Mouse (Mus musculus) G1E (cell line): ENCODE measurements at regions not wholly inside any gene's neighbourhood (a gene's known extent, or its start where the extent isn't known, plus 50 kb on each side); places are given as distances from the start of the nearest gene placed in this dataset.

Experiments
- CTCF ChIP-seq: IDR thresholded peaks from 2 replicates; pipeline ENCODE4 v1.5.1; 2012; ENCODE audit warnings: low read depth, low read length, inconsistent platforms, mixed read lengths
- GATA1 ChIP-seq: IDR thresholded peaks from 2 replicates; pipeline ENCODE4 v1.6.1; 2012; ENCODE audit warnings: borderline replicate concordance, low read length, inconsistent platforms, mixed read lengths
- GATA2 ChIP-seq: IDR thresholded peaks from 2 replicates; pipeline ENCODE4 v1.6.1; 2012; ENCODE audit warnings: low read depth, low read length, inconsistent platforms, borderline replicate concordance
- POLR2AphosphoS5 ChIP-seq: IDR thresholded peaks from 2 replicates; pipeline ENCODE4 v1.6.1; 2012; ENCODE audit warnings: low read depth, low read length, inconsistent platforms; ENCODE audit not compliant: insufficient replicate concordance
- TAL1 ChIP-seq: conservative IDR thresholded peaks from 2 replicates; pipeline ENCODE4 v1.6.1; 2012; ENCODE audit warnings: low read depth, low read length, inconsistent platforms, mixed read lengths

- TF ChIP-seq CTCF (no peak), GATA1 (no peak), POLR2AphosphoS5 (no peak), TAL1 (no peak), GATA2 (no peak)
Measured at GRCm38 (mm10) chr14:15934729-15935128, 314.4 kb upstream of the Ngly1 start.
